Mouse (Mus musculus) embryonic fibroblast, embryonic 13.5 days (primary cell): ENCODE results near the gene Coro7. TPM values are rescaled to one million over a fixed set of nuclear protein-coding genes. Genes with fewer than 3 reads are reported as not detected.
"Not testable (repeated sequence)": the region's sequence is repeated elsewhere in the genome, so short reads cannot be mapped to it uniquely, and the experiment has no call there.

Experiments
- H3K27ac ChIP-seq: 2 replicates; pipeline ENCODE4 v1.5.1; 2012; ENCODE audit warnings: low read length, control low read depth, inconsistent platforms; ENCODE audit not compliant: insufficient read depth
- H3K4me1 ChIP-seq: 2 replicates; pipeline ENCODE4 v1.6.1; 2011; ENCODE audit warnings: low read length; ENCODE audit not compliant: control insufficient read depth, insufficient read depth
- H3K4me3 ChIP-seq: 2 replicates; pipeline ENCODE4 v1.5.1; 2011; ENCODE audit warnings: mild to moderate bottlenecking, control low read depth, low read length; ENCODE audit not compliant: insufficient read depth
- CTCF ChIP-seq: IDR thresholded peaks from 2 replicates; pipeline ENCODE4 v1.5.1; 2011; ENCODE audit warnings: mild to moderate bottlenecking, control low read depth, low read length, moderate library complexity, borderline replicate concordance; ENCODE audit not compliant: insufficient read depth
- POLR2A ChIP-seq: IDR thresholded peaks from 2 replicates; pipeline ENCODE4 v1.6.1; 2011; ENCODE audit warnings: low read depth, mild to moderate bottlenecking, control low read depth, low read length, moderate library complexity
- polyA plus RNA-seq: library from polyadenylated mRNA; stranded (reverse); fragments of >200 nt; gene quantifications from 2 replicates; pipeline ENCODE4 v1.2.4, GENCODE M21; 2011; ENCODE audit warnings: low read depth; ENCODE audit not compliant: missing spikeins, insufficient read length

The Coro7 gene
- polyA plus RNA-seq, 1 experiment: 23.3 TPM

DNA sequence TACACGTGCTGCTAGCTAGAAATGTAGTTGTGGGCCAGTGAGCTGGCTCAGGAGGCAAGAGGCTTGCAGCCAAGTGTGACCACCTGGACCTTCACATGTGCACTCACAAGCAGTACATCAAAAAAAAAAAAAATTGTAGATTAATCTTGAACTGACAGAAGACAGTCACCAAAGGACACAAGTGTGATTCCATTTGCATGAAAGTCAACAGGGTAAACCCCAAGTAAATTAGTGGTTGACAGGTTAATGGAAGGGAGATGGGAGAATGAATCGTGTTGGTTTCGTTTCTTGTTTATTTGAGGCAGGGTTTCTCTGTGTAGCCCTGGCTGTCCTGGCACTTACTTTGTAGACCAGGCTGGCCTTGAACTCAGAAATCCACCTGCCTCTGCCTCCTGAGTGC is 38.3 kb upstream of the Coro7 start:
- Histone ChIP-seq H3K27ac (no peak overlapping the region), H3K4me1 (no peaks in the 10 kb centered on the region), H3K4me3 (peak overlapping the region; percentile 58)
- TF ChIP-seq CTCF (no peak), POLR2A (no peak)

DNA sequence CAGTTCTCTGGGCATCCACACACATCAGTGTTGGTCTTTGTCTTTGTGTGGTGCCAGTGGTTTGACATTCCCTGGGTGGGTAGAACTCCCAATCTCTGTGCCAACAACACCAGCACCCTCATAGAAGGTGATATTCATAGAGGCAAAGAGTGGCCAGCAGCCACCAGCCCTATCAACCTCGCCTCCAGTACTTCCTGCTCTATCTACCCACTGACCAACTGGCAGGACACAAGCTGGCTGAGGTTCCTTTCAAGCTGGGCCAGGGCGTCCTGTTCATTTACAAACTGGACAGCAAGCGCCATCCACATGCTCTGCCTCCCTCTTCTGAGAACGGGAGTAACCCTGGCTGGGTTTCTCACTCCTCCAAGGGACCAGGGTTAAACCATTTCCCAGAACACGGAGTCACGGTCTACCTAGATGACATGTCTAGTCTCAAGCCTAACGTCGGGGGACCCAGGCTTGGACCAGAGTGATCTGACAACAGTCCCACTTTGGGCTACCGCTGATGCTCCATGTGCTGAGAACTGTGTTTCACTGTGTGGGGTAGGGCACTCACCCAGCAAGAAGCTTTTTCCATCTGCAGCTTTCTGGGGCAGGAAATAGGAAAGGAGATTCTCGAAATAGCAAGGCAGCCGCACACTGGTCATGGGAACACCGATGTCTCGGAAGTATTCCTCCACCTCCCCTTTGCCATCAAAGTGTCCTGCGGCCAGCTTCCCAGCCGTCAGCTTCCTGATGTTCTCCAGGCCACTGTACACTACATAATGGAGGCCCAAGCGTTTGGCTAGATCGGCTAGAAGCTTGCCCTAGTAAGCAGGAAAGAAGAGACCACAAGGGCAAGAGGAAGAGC is 34.5 kb upstream of the Coro7 start:
- Histone ChIP-seq H3K4me1 (no peaks in the 10 kb centered on the region), H3K27ac (no peak overlapping the region), H3K4me3 (no peak overlapping the region)
- TF ChIP-seq CTCF (no peak), POLR2A (no peak)

DNA sequence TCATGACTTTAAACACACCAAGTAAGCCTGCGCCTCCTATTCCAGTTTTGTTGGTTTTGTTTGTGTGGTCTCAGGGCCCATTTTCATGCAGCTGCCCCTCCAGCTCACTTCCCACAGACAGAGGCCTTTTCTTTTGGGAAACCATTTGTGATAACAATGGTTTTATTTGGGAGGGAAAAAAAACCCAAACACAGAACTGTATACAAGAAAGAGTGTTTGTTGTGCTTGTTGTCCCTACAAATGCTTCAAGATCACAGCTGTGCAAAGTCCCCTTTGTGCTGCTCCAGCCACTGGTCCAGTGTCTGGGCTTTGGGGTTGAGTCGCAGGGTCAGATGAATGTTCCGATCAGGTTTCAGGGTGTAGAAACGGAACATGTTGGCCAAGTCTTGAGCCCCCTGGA is 31.6 kb upstream of the Coro7 start:
- H3K4me1 ChIP-seq: no peaks in the 10 kb centered on the region
- TF ChIP-seq CTCF (no peak), POLR2A (no peak)
- H3K4me3 ChIP-seq: no peak overlapping the region
- no peak overlapping the region for H3K27ac ChIP-seq

DNA sequence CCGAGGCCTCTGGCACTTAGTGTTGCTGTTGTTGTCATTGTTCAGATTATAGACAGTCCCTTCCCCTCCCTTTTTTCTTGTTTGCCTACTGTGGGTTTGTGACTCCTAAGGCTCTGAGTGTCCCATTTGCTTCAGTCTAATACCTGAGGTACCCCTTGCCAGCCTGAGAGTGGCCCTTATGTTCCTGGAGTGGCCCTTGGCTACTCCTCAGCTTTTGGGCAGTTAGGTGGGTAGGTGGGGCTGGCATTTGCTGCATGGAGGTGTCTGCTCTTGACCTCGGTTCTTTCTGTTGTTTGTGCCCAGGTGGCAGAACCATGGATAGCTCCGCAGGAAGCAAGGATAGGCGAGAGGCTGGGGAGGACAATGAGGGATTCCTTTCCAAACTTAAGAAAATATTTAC is 26.0 kb upstream of the Coro7 start:
- H3K4me1 ChIP-seq: no peaks in the 10 kb centered on the region
- TF ChIP-seq POLR2A (no peak), CTCF (no peak)
- no peak overlapping the region for H3K27ac ChIP-seq
- H3K4me3 ChIP-seq: no peak overlapping the region

DNA sequence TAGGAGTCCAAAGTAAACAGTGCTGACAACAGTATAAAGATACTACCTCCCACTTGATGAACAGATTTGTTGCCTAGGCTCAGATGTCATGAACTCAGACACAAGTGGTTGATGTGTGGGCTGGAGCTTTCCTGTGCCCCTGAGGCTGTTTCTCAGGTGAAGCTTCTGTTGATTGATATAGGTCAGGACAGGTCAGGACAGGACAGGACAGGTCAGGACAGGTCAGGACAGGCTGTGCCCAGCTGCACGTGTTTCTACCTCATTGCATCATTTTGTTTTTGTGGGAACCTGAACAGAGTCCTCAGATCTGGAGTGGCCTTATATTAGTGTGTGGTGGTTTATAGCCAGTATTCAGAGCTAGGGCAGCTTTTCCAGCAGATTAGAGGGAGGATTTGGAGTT is 23.1 kb upstream of the Coro7 start:
- TF ChIP-seq POLR2A (no peak), CTCF (no peak)
- Histone ChIP-seq H3K27ac (no peak overlapping the region), H3K4me1 (no peaks in the 10 kb centered on the region), H3K4me3 (no peak overlapping the region)

DNA sequence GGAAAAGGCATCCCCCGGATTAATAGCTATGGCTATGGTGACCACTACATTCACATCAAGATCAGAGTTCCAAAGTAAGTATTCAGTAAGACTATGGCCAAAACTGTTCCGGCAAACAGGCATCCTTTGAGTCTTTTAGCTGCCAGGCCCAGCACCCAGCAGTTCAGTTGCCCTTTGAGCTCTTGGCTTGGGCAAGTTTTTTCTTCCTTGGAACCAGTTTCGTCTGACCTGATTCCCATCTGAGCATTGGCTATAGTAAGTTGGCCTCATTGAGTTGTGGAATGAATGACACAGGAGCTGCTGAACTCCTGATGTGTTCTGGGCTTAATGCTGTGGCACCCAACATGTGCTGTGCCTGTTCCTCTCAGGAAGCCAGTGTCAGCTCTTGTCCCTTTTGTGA is 21.6 kb upstream of the Coro7 start:
- no peak overlapping the region for H3K4me3 ChIP-seq
- TF ChIP-seq CTCF (no peak), POLR2A (no peak)
- H3K4me1 ChIP-seq: no peaks in the 10 kb centered on the region
- no peak overlapping the region for H3K27ac ChIP-seq

DNA sequence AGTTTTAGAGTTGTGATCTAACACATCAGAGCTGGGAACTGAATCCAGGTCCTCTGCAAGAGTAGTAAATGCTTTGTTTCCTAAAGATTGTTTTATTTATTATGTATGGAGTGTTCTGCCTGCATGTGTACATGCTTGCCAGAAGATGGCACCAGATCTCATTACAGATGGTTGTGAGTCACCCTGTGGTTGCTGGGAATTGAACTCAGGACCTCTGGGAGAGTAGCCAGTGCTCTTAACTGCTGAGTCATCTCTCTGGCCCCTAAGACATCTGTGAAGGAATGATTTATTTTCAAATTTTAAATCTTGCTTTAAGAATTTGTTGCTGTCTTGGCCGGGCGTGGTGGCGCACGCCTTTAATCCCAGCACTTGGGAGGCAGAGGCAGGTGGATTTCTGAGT is 9.8 kb upstream of the Coro7 start:
- H3K4me3 ChIP-seq, H3K27ac ChIP-seq, H3K4me1 ChIP-seq: not testable (repeated sequence)

DNA sequence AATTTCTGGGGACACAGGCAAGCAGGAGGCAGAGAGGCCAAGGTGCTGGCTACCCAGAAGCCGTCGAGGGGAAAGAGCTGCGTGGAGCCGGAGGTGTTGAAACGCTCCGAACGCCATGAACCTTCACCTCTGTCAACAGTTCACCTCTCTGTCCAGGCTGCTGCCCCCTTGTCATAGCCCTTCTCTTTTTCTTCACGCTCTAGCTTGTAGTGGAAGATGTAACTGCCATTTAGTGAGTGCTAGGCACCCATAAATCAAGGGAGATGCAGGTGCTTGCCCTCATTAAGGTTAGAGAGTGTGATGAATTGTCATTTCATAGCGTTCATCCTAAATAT is 4.8 kb upstream of the Coro7 start:
- no peak for TF ChIP-seq CTCF
- H3K27ac ChIP-seq: 0 out of 2 replicates have a peak overlapping the region, but pooled peaks have one; percentile 21
- peaks cover 11% of the 10 kb centered on the region for H3K4me1 ChIP-seq
- H3K4me3 ChIP-seq: peak overlapping the region; percentile 94

DNA sequence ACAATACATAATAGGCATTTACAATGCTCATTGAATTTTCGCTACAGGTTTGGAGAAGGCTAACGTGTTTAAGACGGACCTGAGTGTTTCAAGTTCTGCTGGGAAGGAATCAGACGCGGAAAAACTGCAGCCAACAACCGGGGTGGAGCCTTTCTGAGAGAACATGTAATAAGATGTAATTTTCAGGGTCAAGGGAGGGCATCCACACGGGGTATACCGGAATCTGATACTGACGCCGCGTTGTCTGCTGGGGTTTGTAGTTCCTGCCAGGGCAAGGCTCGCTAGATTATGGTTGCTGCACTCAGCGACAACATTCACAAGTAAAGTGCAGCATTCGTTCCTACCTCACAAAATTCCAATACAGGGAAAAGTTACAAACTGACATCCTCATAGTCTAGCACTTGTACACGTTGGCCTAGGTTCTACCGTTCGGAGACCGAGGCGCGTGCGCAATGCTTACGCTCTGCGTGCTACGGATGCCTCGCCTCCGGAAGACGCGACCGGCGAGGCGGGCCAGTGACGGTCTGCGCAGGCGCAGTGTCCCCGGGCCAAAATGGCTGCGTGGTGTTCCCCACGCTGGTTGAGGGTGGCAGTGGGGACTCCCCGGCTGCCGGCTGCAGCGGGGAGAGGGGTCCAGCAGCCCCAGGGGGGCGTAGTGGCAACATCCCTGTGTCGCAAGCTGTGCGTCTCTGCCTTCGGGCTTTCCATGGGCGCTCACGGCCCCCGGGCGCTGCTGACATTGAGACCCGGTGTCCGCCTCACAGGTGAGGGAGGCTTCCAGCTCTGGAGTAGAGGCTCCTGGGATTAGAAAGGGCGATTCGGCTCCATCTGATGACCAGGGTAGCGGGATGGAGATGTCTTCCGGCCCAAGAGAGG is 4.2 kb upstream of the Coro7 start:
- peak overlapping the region; percentile 98 for H3K27ac ChIP-seq
- peak; percentile 87 for TF ChIP-seq POLR2A
- TF ChIP-seq CTCF: no peak
- H3K4me1 ChIP-seq: peaks cover 11% of the 10 kb centered on the region
- peak overlapping the region; percentile 94 for H3K4me3 ChIP-seq

DNA sequence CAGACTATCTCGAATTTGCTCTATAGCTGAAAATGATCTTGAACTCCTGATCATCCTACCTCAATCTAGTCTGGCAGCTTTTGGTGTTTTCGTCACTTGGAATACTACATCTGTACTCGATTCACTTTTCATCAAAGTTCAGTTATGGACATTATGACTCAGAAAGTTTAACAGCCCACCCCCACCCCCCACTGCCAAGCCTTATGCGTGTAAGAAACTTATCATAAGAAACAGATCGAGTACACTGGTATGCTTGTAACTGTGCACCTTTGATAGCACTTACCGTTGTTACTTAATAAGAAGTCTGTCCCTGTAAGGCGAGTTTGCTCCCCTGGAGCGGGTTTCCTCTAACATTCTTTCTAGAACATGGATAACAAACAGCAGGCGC is 3.6 kb upstream of the Coro7 start:
- peaks cover 11% of the 10 kb centered on the region for H3K4me1 ChIP-seq
- H3K4me3 ChIP-seq: peak overlapping the region; percentile 94
- TF ChIP-seq POLR2A (no peak), CTCF (no peak)
- H3K27ac ChIP-seq: peak overlapping the region; percentile 98
